Mouse (Mus musculus) liver, adult 2 months (tissue): ENCODE results near the gene Spry1. TPM values are rescaled to one million over a fixed set of nuclear protein-coding genes. Genes with fewer than 3 reads are reported as not detected.

Source experiments
- DNase-seq: peaks from one replicate; pipeline ENCODE4 v3.0.0-alpha.2; 2011; ENCODE audit warnings: low read depth, low spot score; ENCODE audit errors: extremely low read depth
- H3K27ac ChIP-seq: fragments of 200-500 bp; replicated peaks from 2 replicates; pipeline ENCODE4 v1.5.1; 2012; ENCODE audit warnings: low read depth, mild to moderate bottlenecking, control low read depth, inconsistent platforms, low read length; ENCODE audit not compliant: insufficient read depth
- H3K27me3 ChIP-seq: fragments of 200-500 bp; 2 replicates; pipeline ENCODE4 v1.6.1; 2012; ENCODE audit warnings: mild to moderate bottlenecking, moderate library complexity, low read length, inconsistent platforms; ENCODE audit not compliant: control insufficient read depth, insufficient read depth
- H3K36me3 ChIP-seq: fragments of 200-500 bp; 2 replicates; pipeline ENCODE4 v1.6.1; 2012; ENCODE audit warnings: low read length, inconsistent platforms; ENCODE audit not compliant: control insufficient read depth, insufficient read depth
- H3K4me1 ChIP-seq: fragments of 200-500 bp; 2 replicates; pipeline ENCODE4 v1.6.1; 2011; ENCODE audit warnings: low read length; ENCODE audit not compliant: control insufficient read depth, insufficient read depth
- H3K4me3 ChIP-seq: fragments of 200-500 bp; 2 replicates; pipeline ENCODE4 v1.5.1; 2011; ENCODE audit warnings: low read depth, mild to moderate bottlenecking, control low read depth, low read length, moderate library complexity; ENCODE audit not compliant: insufficient read depth
- H3K79me2 ChIP-seq: fragments of 200-500 bp; 2 replicates; pipeline ENCODE4 v1.6.1; 2012; ENCODE audit warnings: inconsistent platforms, mild to moderate bottlenecking, low read length, moderate library complexity; ENCODE audit not compliant: control insufficient read depth, insufficient read depth
- H3K9ac ChIP-seq: fragments of 200-500 bp; 2 replicates; pipeline ENCODE4 v1.6.1; 2012; ENCODE audit warnings: low read depth, mild to moderate bottlenecking, control low read depth, inconsistent platforms, low read length
- CTCF ChIP-seq: fragments of 200-500 bp; IDR thresholded peaks from 2 replicates; pipeline ENCODE4 v1.5.1; 2011; ENCODE audit warnings: low read depth, low read length, control low read depth
- POLR2A ChIP-seq: fragments of 200-500 bp; IDR thresholded peaks from 2 replicates; pipeline ENCODE4 v1.6.1; 2011; ENCODE audit warnings: low read length, control low read depth; ENCODE audit not compliant: insufficient read depth; ENCODE audit errors: extremely low read depth
- WGBS: fragments of 180-500 bp; shearing (Covaris S2); methylation state at CpG from one replicate; pipeline ENCODE4 v1.1.7; 2018; 5-methylcytosine and 5-hydroxymethylcytosine counted together
- polyA plus RNA-seq: library from polyadenylated mRNA; depleted of rRNA; stranded (reverse); fragments of >200 nt; gene quantifications from 2 replicates; pipeline ENCODE4 v1.2.3, GENCODE M21; 2012
- total RNA-seq: library from RNA; depleted of rRNA; stranded (reverse); fragments of >200 nt; gene quantifications from 2 replicates; pipeline ENCODE4 v1.2.3, GENCODE M21; 2014

Spry1 gene
- total and polyA plus RNA-seq, 2 experiments, result 2.8 to 5.9 TPM

- Histone ChIP-seq H3K36me3 (peaks cover 3% of the 10 kb centered on the region; the same call in 1 of the 2 replicates), H3K27ac (no peak overlapping the region; the same call in 1 of the 2 replicates), H3K4me3 (no peak overlapping the region; the same call in 1 of the 2 replicates), H3K9ac (peak overlapping the region; percentile 14; the same call in 1 of the 2 replicates), H3K27me3 (no peaks in the 10 kb centered on the region), H3K4me1 (peaks cover 2% of the 10 kb centered on the region; the same call in 1 of the 2 replicates), H3K79me2 (0 out of 2 replicates have a peak, but pooled peaks cover 4% of the 10 kb centered on the region)
- WGBS, result 91% methylated on average over 13 of the region's 13 CpGs
- TF ChIP-seq CTCF, result no peak
- TF ChIP-seq POLR2A, result no peak
- DNase-seq, result no peak
Observed at GRCm38 (mm10) chr3:37643411-37643810, 3.7 kb downstream of the Spry1 start.

- Histone ChIP-seq H3K4me1 (peaks cover 2% of the 10 kb centered on the region; the same call in 1 of the 2 replicates), H3K27ac (no peak overlapping the region), H3K9ac (no peak overlapping the region; the same call in 1 of the 2 replicates), H3K36me3 (peaks cover 3% of the 10 kb centered on the region; the same call in 1 of the 2 replicates), H3K79me2 (0 out of 2 replicates have a peak, but pooled peaks cover 4% of the 10 kb centered on the region), H3K4me3 (no peak overlapping the region), H3K27me3 (no peaks in the 10 kb centered on the region)
- WGBS, result 82% methylated on average over 8 of the region's 8 CpGs
- no peak for DNase-seq
- TF ChIP-seq POLR2A (no peak), CTCF (no peak)
Observed at GRCm38 (mm10) chr3:37643903-37644302, 4.2 kb downstream of the Spry1 start.

GRCm38 (mm10) chr3:37645061-37645460, 5.3 kb downstream of the Spry1 start:
- H3K79me2 ChIP-seq, result 0 out of 2 replicates have a peak, but pooled peaks cover 4% of the 10 kb centered on the region
- H3K36me3 ChIP-seq, result peaks cover 3% of the 10 kb centered on the region; the same call in 1 of the 2 replicates
- H3K4me1 ChIP-seq, result peaks cover 2% of the 10 kb centered on the region; the same call in 1 of the 2 replicates
- WGBS, result 78% methylated on average over 6 of the region's 6 CpGs
- H3K27ac ChIP-seq, result no peak overlapping the region
- no peak overlapping the region for H3K4me3 ChIP-seq
- no peak overlapping the region for H3K9ac ChIP-seq
- no peaks in the 10 kb centered on the region for H3K27me3 ChIP-seq
- TF ChIP-seq CTCF (no peak), POLR2A (no peak)
- no peak for DNase-seq

GRCm38 (mm10) chr3:37646221-37646620, 6.5 kb downstream of the Spry1 start:
- DNase-seq, result no peak
- peaks cover 3% of the 10 kb centered on the region; the same call in 1 of the 2 replicates for H3K36me3 ChIP-seq
- WGBS, result 97% methylated on average over 9 of the region's 9 CpGs
- TF ChIP-seq POLR2A (no peak), CTCF (no peak)
- H3K4me3 ChIP-seq, result no peak overlapping the region
- 0 out of 2 replicates have a peak, but pooled peaks cover 4% of the 10 kb centered on the region for H3K79me2 ChIP-seq
- no peaks in the 10 kb centered on the region for H3K27me3 ChIP-seq
- H3K27ac ChIP-seq, result no peak overlapping the region
- H3K4me1 ChIP-seq, result no peaks in the 10 kb centered on the region
- no peak overlapping the region for H3K9ac ChIP-seq

GRCm38 (mm10) chr3:37647225-37647624, 7.5 kb downstream of the Spry1 start:
- H3K4me1 ChIP-seq, result no peaks in the 10 kb centered on the region
- H3K27me3 ChIP-seq, result no peaks in the 10 kb centered on the region
- peaks cover 3% of the 10 kb centered on the region; the same call in 1 of the 2 replicates for H3K36me3 ChIP-seq
- H3K27ac ChIP-seq, result no peak overlapping the region
- TF ChIP-seq POLR2A (no peak), CTCF (no peak)
- H3K9ac ChIP-seq, result no peak overlapping the region
- DNase-seq, result no peak
- WGBS, result 69% methylated on average over 10 of the region's 10 CpGs
- no peak overlapping the region for H3K4me3 ChIP-seq
- H3K79me2 ChIP-seq, result 0 out of 2 replicates have a peak, but pooled peaks cover 4% of the 10 kb centered on the region

- Histone ChIP-seq H3K79me2 (no peaks in the 10 kb centered on the region), H3K9ac (no peak overlapping the region), H3K27ac (no peak overlapping the region), H3K27me3 (no peaks in the 10 kb centered on the region), H3K4me3 (no peak overlapping the region), H3K4me1 (no peaks in the 10 kb centered on the region), H3K36me3 (peaks cover 3% of the 10 kb centered on the region; the same call in 1 of the 2 replicates)
- WGBS, result 73% methylated on average over 13 of the region's 13 CpGs
- TF ChIP-seq CTCF (no peak), POLR2A (no peak)
- no peak for DNase-seq
Observed at GRCm38 (mm10) chr3:37648244-37648643, 8.5 kb downstream of the Spry1 start.
